Mouse (Mus musculus): ENCODE measurements at regions not wholly inside any gene's neighbourhood (a gene's known extent, or its start where the extent isn't known, plus 50 kb on each side); places are given as distances from the start of the nearest gene placed in this dataset.

DNA sequence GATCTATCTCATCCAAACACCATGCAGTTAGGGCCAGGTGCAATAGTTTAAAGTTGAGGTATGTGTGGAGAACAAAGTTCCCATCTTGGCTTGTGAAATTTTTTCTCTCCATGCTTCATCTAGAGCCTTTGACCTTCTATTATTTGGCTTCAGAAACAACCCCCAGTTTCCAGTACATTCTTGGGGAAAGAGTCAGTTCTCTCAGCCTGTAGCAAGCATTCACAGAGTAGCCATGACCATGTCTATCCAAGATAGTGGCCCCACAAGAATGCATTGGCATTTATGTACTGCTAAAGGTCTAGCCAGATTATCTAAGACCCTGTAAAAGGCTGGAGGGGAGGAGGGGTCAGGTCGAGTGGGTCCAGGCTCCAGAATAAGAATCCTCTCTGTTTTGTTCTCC is 229.8 kb downstream of the En1 start:
- Histone ChIP-seq H3K9ac (ENCODE audit: low read length) (no peak overlapping the region), H3K9me3 (ENCODE audit: control insufficient read depth, low read length) (no peaks in the 10 kb centered on the region), H3K27me3 (ENCODE audit: control insufficient read depth, insufficient read depth, low read length) (no peaks in the 10 kb centered on the region), H3K27ac (ENCODE audit: low read depth, low read length) (no peak overlapping the region), H3K4me2 (no peak overlapping the region), H3K4me3 (ENCODE audit: low read depth, low read length) (no peak overlapping the region), H3K36me3 (ENCODE audit: control insufficient read depth, insufficient read depth, low read length) (no peaks in the 10 kb centered on the region), H3K4me1 (ENCODE audit: control insufficient read depth, insufficient read depth, low read length) (no peaks in the 10 kb centered on the region)
- WGBS: 75% methylated on average over 1 of the region's 1 CpGs
- DNase-seq (ENCODE audit: low spot score, missing footprints) (no peak), ATAC-seq (ENCODE audit: low FRiP score) (no peak)

DNA sequence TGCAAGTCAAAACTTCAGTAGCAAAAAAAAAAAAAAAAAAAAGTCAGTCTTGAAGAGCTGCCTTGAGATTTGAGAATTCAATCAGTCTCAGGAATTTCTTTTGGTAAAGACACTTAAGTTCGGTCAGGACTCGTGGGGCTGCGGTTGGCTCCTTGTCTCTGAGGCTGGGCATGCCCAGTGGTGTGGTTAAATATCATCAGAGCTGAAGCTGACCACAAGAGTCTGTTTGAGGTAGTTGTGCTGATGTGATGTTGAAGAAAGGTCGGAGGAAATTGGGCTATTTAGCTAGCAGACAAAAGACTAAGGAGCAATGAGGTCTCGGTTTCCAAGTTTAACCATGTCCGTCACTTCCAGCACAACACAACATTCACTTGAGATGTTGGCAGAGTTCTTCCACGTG is 240.4 kb downstream of the En1 start:
- no peaks in the 10 kb centered on the region for H3K4me1 ChIP-seq (ENCODE audit: control insufficient read depth, insufficient read depth, low read length)
- no peaks in the 10 kb centered on the region for H3K36me3 ChIP-seq (ENCODE audit: control insufficient read depth, insufficient read depth, low read length)
- DNase-seq (ENCODE audit: low spot score, missing footprints) (no peak), ATAC-seq (ENCODE audit: low FRiP score) (no peak)
- WGBS: 79% methylated on average over 7 of the region's 7 CpGs
- H3K4me2 ChIP-seq: no peak overlapping the region
- no peaks in the 10 kb centered on the region for H3K27me3 ChIP-seq (ENCODE audit: control insufficient read depth, insufficient read depth, low read length)
- H3K4me3 ChIP-seq (ENCODE audit: low read depth, low read length): no peak overlapping the region
- no peak overlapping the region for H3K27ac ChIP-seq (ENCODE audit: low read depth, low read length)
- no peaks in the 10 kb centered on the region for H3K9me3 ChIP-seq (ENCODE audit: control insufficient read depth, low read length)
- no peak overlapping the region for H3K9ac ChIP-seq (ENCODE audit: low read length)

DNA sequence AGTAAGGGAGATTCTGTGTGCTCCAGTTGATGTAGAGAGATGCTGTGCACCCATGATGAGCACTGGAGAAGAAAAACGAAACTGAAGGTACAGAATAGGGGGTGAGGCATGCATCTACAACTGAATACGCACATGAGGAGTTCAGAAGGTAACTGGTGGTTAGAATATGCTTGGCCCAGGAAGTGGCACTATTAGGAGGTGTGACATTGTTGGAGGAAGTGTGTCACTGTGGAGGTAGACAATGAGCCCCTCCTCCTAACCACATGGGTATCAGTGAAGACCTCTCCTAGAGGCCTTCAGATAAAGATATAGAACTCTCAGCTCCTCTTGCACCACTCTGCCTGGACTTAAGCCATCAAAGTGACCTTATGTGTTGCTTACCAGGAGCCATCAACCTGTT is 243.9 kb downstream of the En1 start:
- WGBS: 83% methylated on average over 2 of the region's 2 CpGs
- Histone ChIP-seq H3K36me3 (ENCODE audit: control insufficient read depth, insufficient read depth, low read length) (no peaks in the 10 kb centered on the region), H3K4me3 (ENCODE audit: low read depth, low read length) (no peak overlapping the region), H3K27me3 (ENCODE audit: control insufficient read depth, insufficient read depth, low read length) (no peaks in the 10 kb centered on the region), H3K9ac (ENCODE audit: low read length) (no peak overlapping the region), H3K27ac (ENCODE audit: low read depth, low read length) (no peak overlapping the region), H3K4me1 (ENCODE audit: control insufficient read depth, insufficient read depth, low read length) (no peaks in the 10 kb centered on the region), H3K4me2 (no peak overlapping the region), H3K9me3 (ENCODE audit: control insufficient read depth, low read length) (no peaks in the 10 kb centered on the region)
- DNase-seq (ENCODE audit: low spot score, missing footprints) (no peak), ATAC-seq (ENCODE audit: low FRiP score) (no peak)

DNA sequence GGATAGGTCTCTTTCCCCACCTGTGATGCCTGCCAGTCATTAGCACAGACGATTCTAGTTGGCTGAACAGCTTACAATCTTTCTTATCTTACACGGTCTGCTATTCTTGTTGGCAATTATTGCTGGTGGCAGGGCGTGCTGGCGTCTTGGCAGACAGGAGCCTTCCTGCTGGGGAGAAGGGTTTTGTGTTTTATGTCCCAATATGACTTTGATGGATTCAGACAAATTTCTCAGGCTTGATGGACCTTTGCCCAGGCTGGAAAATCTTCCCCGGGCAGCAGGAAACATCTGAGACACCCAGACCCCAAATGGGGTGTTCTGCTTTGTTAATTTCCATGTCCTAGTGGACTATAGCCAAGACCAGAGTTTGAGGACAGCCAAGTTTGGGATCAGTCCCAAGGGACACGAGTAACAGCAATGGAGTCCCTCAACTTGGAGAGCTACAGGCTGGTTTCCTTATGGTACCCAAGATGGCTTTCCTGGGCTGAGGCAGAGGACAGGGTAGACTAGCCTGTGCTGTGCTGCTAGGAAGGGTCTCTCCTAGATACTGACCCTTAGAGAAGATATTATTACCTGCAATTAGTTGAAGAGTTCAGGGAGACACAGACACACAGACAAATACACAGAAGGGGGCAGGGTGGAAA is 249.8 kb downstream of the En1 start:
- H3K36me3 ChIP-seq (ENCODE audit: control insufficient read depth, insufficient read depth, low read length): no peaks in the 10 kb centered on the region
- H3K27ac ChIP-seq (ENCODE audit: low read depth, low read length): no peak overlapping the region
- H3K9ac ChIP-seq (ENCODE audit: low read length): no peak overlapping the region
- no peaks in the 10 kb centered on the region for H3K27me3 ChIP-seq (ENCODE audit: control insufficient read depth, insufficient read depth, low read length)
- no peak overlapping the region for H3K4me2 ChIP-seq
- no peak for DNase-seq (ENCODE audit: low spot score, missing footprints)
- no peaks in the 10 kb centered on the region for H3K4me1 ChIP-seq (ENCODE audit: control insufficient read depth, insufficient read depth, low read length)
- ATAC-seq (ENCODE audit: low FRiP score): no peak
- H3K9me3 ChIP-seq (ENCODE audit: control insufficient read depth, low read length): no peaks in the 10 kb centered on the region
- WGBS: 78% methylated on average over 6 of the region's 6 CpGs
- no peak overlapping the region for H3K4me3 ChIP-seq (ENCODE audit: low read depth, low read length)

DNA sequence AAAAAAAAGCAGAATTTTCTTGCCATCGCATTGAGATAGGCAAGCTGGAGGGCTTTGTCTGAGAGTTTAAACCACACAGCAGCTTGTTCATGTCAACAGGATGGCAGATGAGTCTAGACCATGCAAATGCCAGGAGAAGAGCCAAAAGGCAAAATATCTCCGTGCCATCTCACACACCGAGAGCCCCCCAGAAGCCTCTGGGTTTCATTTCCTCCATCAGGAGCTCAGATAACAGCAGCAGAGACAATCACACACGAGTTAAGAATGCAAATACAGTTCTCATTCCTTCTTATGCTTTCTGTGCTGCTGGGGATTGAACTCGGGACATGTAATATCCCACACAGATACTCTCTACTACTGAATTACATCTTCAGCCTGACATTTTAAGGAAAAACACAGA is 255.3 kb downstream of the En1 start:
- H3K4me3 ChIP-seq (ENCODE audit: low read depth, low read length): no peak overlapping the region
- H3K9ac ChIP-seq (ENCODE audit: low read length): no peak overlapping the region
- H3K27me3 ChIP-seq (ENCODE audit: control insufficient read depth, insufficient read depth, low read length): no peaks in the 10 kb centered on the region
- H3K36me3 ChIP-seq (ENCODE audit: control insufficient read depth, insufficient read depth, low read length): no peaks in the 10 kb centered on the region
- no peaks in the 10 kb centered on the region for H3K4me1 ChIP-seq (ENCODE audit: control insufficient read depth, insufficient read depth, low read length)
- DNase-seq (ENCODE audit: low spot score, missing footprints) (no peak), ATAC-seq (ENCODE audit: low FRiP score) (no peak)
- H3K4me2 ChIP-seq: no peak overlapping the region
- no peak overlapping the region for H3K27ac ChIP-seq (ENCODE audit: low read depth, low read length)
- no peaks in the 10 kb centered on the region for H3K9me3 ChIP-seq (ENCODE audit: control insufficient read depth, low read length)
- WGBS: 77% methylated on average over 5 of the region's 5 CpGs

DNA sequence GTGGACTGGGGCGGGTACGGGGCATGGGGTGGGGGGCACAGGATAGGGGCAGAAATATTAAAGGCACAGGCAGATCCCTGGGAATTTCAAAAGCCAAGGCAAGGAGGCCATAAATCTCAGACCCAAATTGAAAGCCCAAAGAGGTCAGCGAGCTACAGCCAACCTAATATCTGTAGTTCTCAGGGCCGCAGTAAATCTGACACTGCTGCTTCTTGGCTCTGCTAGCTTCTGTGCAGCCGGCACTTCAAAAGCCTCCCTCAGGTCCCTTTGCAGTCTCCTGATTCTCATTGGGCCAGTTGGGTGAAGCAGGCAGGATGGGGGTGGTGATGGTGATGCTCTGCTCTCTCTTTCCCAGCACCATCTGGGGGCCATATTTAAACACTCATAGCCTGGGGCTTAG is 257.3 kb downstream of the En1 start:
- H3K9me3 ChIP-seq (ENCODE audit: control insufficient read depth, low read length): no peaks in the 10 kb centered on the region
- H3K4me1 ChIP-seq (ENCODE audit: control insufficient read depth, insufficient read depth, low read length): no peaks in the 10 kb centered on the region
- no peak overlapping the region for H3K4me2 ChIP-seq
- no peaks in the 10 kb centered on the region for H3K27me3 ChIP-seq (ENCODE audit: control insufficient read depth, insufficient read depth, low read length)
- no peak overlapping the region for H3K27ac ChIP-seq (ENCODE audit: low read depth, low read length)
- no peak overlapping the region for H3K9ac ChIP-seq (ENCODE audit: low read length)
- DNase-seq (ENCODE audit: low spot score, missing footprints) (no peak), ATAC-seq (ENCODE audit: low FRiP score) (no peak)
- 74% methylated on average over 5 of the region's 5 CpGs for WGBS
- no peaks in the 10 kb centered on the region for H3K36me3 ChIP-seq (ENCODE audit: control insufficient read depth, insufficient read depth, low read length)
- no peak overlapping the region for H3K4me3 ChIP-seq (ENCODE audit: low read depth, low read length)

DNA sequence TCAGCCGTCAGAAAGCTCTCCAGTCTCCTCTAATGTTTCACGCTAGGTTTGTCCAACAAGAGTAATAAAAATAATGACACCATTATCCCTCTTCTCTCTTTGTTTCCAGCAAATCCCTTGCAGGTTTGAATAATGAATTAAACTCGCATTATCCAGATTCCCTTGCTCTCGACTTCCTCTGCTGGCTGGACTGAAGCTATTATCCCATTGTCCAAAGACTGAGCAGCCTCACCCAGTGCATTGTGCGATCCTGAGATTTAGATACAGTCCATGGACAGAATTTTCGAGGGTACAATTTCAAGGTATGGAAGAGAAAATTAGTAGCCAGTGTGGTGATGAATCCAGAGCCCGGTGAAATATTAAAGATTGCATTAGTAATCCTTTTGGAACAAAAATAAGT is 270.3 kb downstream of the En1 start:
- ATAC-seq (ENCODE audit: low FRiP score) (no peak), DNase-seq (ENCODE audit: low spot score, missing footprints) (no peak)
- WGBS: 47% methylated on average over 7 of the region's 7 CpGs

DNA sequence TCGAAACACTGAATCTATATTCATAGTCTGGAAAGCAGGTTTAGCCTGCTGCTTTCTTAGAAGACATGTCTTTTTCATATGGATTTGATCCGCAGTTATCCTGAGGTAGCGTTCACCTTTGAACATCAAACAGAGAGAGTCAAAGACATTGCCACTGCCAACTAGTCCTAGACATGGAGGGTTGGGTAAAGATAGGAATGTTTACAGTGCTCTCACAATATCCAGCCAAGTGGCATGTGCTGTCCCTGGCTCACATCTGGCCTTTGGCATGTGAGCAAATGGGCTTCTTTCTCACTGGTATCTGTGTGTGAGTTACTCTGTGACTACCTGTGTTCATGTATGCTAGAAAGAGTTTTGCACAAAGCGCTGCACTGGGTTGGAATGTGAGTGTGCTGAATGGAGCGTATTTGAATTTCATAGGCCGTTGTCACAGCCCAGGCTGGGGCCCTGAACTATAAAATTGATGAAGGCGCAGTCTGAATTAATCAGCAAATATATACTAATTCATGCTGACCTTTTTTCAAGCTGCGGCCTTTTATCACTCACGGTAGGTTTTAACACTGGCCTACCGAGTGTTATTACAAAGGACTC is 280.8 kb downstream of the En1 start:
- DNase-seq (ENCODE audit: low spot score, missing footprints): no peak
- Histone ChIP-seq H3K4me2 (no peak overlapping the region), H3K9me3 (ENCODE audit: control insufficient read depth, low read length) (no peaks in the 10 kb centered on the region), H3K27ac (ENCODE audit: low read depth, low read length) (no peak overlapping the region), H3K4me1 (ENCODE audit: control insufficient read depth, insufficient read depth, low read length) (0 out of 2 replicates have a peak, but pooled peaks cover 2% of the 10 kb centered on the region), H3K4me3 (ENCODE audit: low read depth, low read length) (no peak overlapping the region), H3K9ac (ENCODE audit: low read length) (no peak overlapping the region), H3K27me3 (ENCODE audit: control insufficient read depth, insufficient read depth, low read length) (no peaks in the 10 kb centered on the region), H3K36me3 (ENCODE audit: control insufficient read depth, insufficient read depth, low read length) (no peaks in the 10 kb centered on the region)
- ATAC-seq (ENCODE audit: low FRiP score): no peak
- 82% methylated on average over 10 of the region's 10 CpGs for WGBS

More for the DNA sequence above, 270.3 kb downstream of the En1 start:
- H3K4me1 ChIP-seq (ENCODE audit: control insufficient read depth, insufficient read depth, low read length): no peaks in the 10 kb centered on the region
- no peak overlapping the region for H3K4me3 ChIP-seq (ENCODE audit: low read depth, low read length)
- H3K9me3 ChIP-seq (ENCODE audit: control insufficient read depth, low read length): no peaks in the 10 kb centered on the region
- no peak overlapping the region for H3K9ac ChIP-seq (ENCODE audit: low read length)
- H3K27ac ChIP-seq (ENCODE audit: low read depth, low read length): no peak overlapping the region
- H3K36me3 ChIP-seq (ENCODE audit: control insufficient read depth, insufficient read depth, low read length): no peaks in the 10 kb centered on the region
- no peak overlapping the region for H3K4me2 ChIP-seq
- H3K27me3 ChIP-seq (ENCODE audit: control insufficient read depth, insufficient read depth, low read length): no peaks in the 10 kb centered on the region

DNA sequence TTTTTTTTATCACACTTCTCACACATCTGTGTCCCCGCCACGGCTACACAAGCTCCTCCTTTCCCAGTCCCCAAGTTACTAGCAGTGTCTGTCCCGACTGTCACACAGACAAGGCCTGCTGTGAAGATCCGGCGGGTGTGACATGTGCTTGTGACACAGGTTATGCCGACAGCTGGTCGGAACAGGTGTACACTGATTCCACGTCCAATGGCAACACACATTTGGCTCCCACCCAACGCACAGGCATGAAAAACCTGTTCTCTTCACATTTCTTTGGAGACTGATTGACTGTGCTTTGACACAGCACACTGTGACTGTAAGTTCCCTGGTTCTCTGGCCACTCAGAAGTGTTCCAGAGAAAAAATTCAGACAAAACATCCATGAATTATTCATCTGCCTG is 281.4 kb downstream of the En1 start:
- H3K36me3 ChIP-seq (ENCODE audit: control insufficient read depth, insufficient read depth, low read length): no peaks in the 10 kb centered on the region
- no peak for DNase-seq (ENCODE audit: low spot score, missing footprints)
- H3K4me3 ChIP-seq (ENCODE audit: low read depth, low read length): no peak overlapping the region
- H3K27me3 ChIP-seq (ENCODE audit: control insufficient read depth, insufficient read depth, low read length): no peaks in the 10 kb centered on the region
- no peaks in the 10 kb centered on the region for H3K9me3 ChIP-seq (ENCODE audit: control insufficient read depth, low read length)
- H3K4me1 ChIP-seq (ENCODE audit: control insufficient read depth, insufficient read depth, low read length): 0 out of 2 replicates have a peak, but pooled peaks cover 2% of the 10 kb centered on the region
- H3K4me2 ChIP-seq: no peak overlapping the region
- 70% methylated on average over 9 of the region's 9 CpGs for WGBS
- no peak overlapping the region for H3K9ac ChIP-seq (ENCODE audit: low read length)
- 0 out of 2 replicates have a peak, but pooled peaks have one; percentile 50 for ATAC-seq (ENCODE audit: low FRiP score)
- 0 out of 2 replicates have a peak overlapping the region, but pooled peaks have one; percentile 11 for H3K27ac ChIP-seq (ENCODE audit: low read depth, low read length)
